Mouse (Mus musculus) monocyte, adult 5-6 weeks (primary cell): Measurements from ENCODE around the gene Vav3. TPM values are rescaled to one million over a fixed set of nuclear protein-coding genes. Genes with fewer than 3 reads are reported as not detected.

Experiments
- ATAC-seq: fragments of 153-309, 156-312 bp; replicated peaks from 2 replicates; pipeline ENCODE4 v1.8.0; 2017; ENCODE audit warnings: mild to moderate bottlenecking; ENCODE audit not compliant: low TSS enrichment, insufficient number of reproducible peaks, severe bottlenecking, poor library complexity, low FRiP score
- total RNA-seq: library from RNA; stranded (forward); fragments of 200-1000, 200-491, 200-594 nt; gene quantifications from 3 replicates; pipeline ENCODE4 v1.2.3, GENCODE M21; 2017

The Vav3 gene
- total RNA-seq: 78.0 to 89.2 TPM (median 78.1 TPM) in 3 replicates

- peak; percentile 7; the same call in 1 of the 2 replicates for ATAC-seq
Observed at GRCm38 (mm10) chr3:109340274-109341070, at the start of gene Vav3. TSS of gene Vav3 (plus strand) at chr3:109340653.

GRCm38 (mm10) chr3:109298857-109299256 lies 41.6 kb upstream of the Vav3 start:
- ATAC-seq: no peak

- ATAC-seq: no peak
Observed at GRCm38 (mm10) chr3:109299303-109300074, 41.0 kb upstream of the Vav3 start.

GRCm38 (mm10) chr3:109302059-109302458 lies 38.4 kb upstream of the Vav3 start:
- ATAC-seq: no peak

- ATAC-seq: no peak
Observed at GRCm38 (mm10) chr3:109307406-109307805, 33.0 kb upstream of the Vav3 start.

- ATAC-seq: no peak
Observed at GRCm38 (mm10) chr3:109308468-109308867, 32.0 kb upstream of the Vav3 start.

GRCm38 (mm10) chr3:109309317-109310265 lies 30.9 kb upstream of the Vav3 start:
- ATAC-seq: no peak

- ATAC-seq: no peak
Observed at GRCm38 (mm10) chr3:109311172-109311824, 29.2 kb upstream of the Vav3 start.

- no peak for ATAC-seq
Observed at GRCm38 (mm10) chr3:109311875-109312274, 28.6 kb upstream of the Vav3 start.

GRCm38 (mm10) chr3:109313501-109313900 lies 27.0 kb upstream of the Vav3 start:
- ATAC-seq: no peak

- no peak for ATAC-seq
Observed at GRCm38 (mm10) chr3:109322225-109322624, 18.2 kb upstream of the Vav3 start.

GRCm38 (mm10) chr3:109323447-109324300 lies 16.8 kb upstream of the Vav3 start:
- ATAC-seq: 0 out of 2 replicates have a peak, but pooled peaks have one; percentile 17

- no peak for ATAC-seq
Observed at GRCm38 (mm10) chr3:109327128-109327527, 13.3 kb upstream of the Vav3 start.

- ATAC-seq: no peak
Observed at GRCm38 (mm10) chr3:109332755-109333154, 7.7 kb upstream of the Vav3 start.

GRCm38 (mm10) chr3:109335470-109335869 lies 5.0 kb upstream of the Vav3 start:
- peak; percentile 88 for ATAC-seq

DNA sequence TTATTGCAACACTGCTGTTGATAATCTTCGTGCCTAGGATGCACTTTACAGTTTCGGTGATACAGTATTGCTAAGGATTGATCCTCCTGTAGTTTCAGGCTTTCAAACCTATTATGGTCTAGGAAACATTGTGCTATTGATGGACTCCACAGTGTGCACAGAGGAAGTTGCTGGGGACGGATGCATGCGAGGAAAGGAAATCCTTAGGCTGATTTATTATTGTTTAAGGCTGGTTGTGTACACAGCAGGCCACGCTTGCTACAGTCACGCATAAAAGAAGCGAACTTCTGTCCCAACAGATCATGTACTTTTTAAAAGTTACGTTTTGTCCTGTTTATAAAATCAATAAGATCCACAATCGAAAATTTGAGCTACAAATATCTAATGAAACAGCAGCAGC lies 1.2 kb upstream of the Vav3 start:
- no peak for ATAC-seq

GRCm38 (mm10) chr3:109339941-109340273 lies 546 bp upstream of the Vav3 start:
- 0 out of 2 replicates have a peak, but pooled peaks have one; percentile 9 for ATAC-seq
